Mouse (Mus musculus) neural tube, embryonic 11.5 days (tissue): ENCODE data around the gene Man2a2. TPM values are rescaled to one million over a fixed set of nuclear protein-coding genes. Genes with fewer than 3 reads are reported as not detected.
A peak's percentile ranks its signal among the peaks of the same experiment; 100 is the strongest.

Source experiments
- ATAC-seq: fragments of 200-750 bp; cut with Nextera tagmentation; 2 replicates; pipeline ENCODE4 v1.8.0; 2017; ENCODE audit warnings: moderate number of reproducible peaks, mild to moderate bottlenecking, moderate TSS enrichment, moderate library complexity; ENCODE audit not compliant: insufficient read depth, low FRiP score, low TSS enrichment
- DNase-seq: peaks from one replicate; pipeline ENCODE4 v3.0.0-alpha.2; 2015; ENCODE audit warnings: low spot score
- H3K27ac ChIP-seq: fragments of 300-500 bp; sonication (generic); 2 replicates; pipeline ENCODE4 v1.5.1; 2014; ENCODE audit warnings: low read depth, mild to moderate bottlenecking, low read length
- H3K27me3 ChIP-seq: fragments of 300-500 bp; sonication (generic); 2 replicates; pipeline ENCODE4 v1.6.1; 2014; ENCODE audit warnings: mild to moderate bottlenecking, low read length, mixed read lengths; ENCODE audit not compliant: control insufficient read depth, insufficient read depth
- H3K36me3 ChIP-seq: fragments of 300-500 bp; sonication (generic); 2 replicates; pipeline ENCODE4 v1.6.1; 2014; ENCODE audit warnings: mild to moderate bottlenecking, low read length, moderate library complexity, mixed read lengths; ENCODE audit not compliant: control insufficient read depth, insufficient read depth
- H3K4me1 ChIP-seq: fragments of 300-500 bp; sonication (generic); 2 replicates; pipeline ENCODE4 v1.6.1; 2014; ENCODE audit warnings: low read length, mixed read lengths; ENCODE audit not compliant: control insufficient read depth, insufficient read depth
- H3K4me2 ChIP-seq: fragments of 300-500 bp; sonication (generic); 2 replicates; pipeline ENCODE4 v1.6.1; 2014; ENCODE audit warnings: low read depth, mild to moderate bottlenecking, moderate library complexity
- H3K4me3 ChIP-seq: fragments of 300-500 bp; sonication (generic); 2 replicates; pipeline ENCODE4 v1.5.1; 2014; ENCODE audit warnings: low read depth, low read length
- H3K9ac ChIP-seq: fragments of 300-500 bp; sonication (generic); 2 replicates; pipeline ENCODE4 v1.6.1; 2014; ENCODE audit warnings: mild to moderate bottlenecking, low read length
- H3K9me3 ChIP-seq: fragments of 300-500 bp; sonication (generic); 2 replicates; pipeline ENCODE4 v1.6.1; 2016; ENCODE audit warnings: low read length; ENCODE audit not compliant: control insufficient read depth
- WGBS: fragments of 180-500 bp; shearing (Covaris S2); extraction: QIAGEN DNeasy Blood & Tissue Kit; methylation state at CpG from one replicate; pipeline ENCODE4 v1.1.7; 2014; 5-methylcytosine and 5-hydroxymethylcytosine counted together
- polyA plus RNA-seq: library from polyadenylated mRNA; unstranded; fragments of >200 nt; fragmentation: Nextera tagmentation; extraction: Ambion mirVana; gene quantifications from 2 replicates; pipeline ENCODE4 v1.2.1, GENCODE M21; 2014

The Man2a2 gene
- polyA plus RNA-seq, 1 experiment from 2014 or later: 9.7 TPM

DNA sequence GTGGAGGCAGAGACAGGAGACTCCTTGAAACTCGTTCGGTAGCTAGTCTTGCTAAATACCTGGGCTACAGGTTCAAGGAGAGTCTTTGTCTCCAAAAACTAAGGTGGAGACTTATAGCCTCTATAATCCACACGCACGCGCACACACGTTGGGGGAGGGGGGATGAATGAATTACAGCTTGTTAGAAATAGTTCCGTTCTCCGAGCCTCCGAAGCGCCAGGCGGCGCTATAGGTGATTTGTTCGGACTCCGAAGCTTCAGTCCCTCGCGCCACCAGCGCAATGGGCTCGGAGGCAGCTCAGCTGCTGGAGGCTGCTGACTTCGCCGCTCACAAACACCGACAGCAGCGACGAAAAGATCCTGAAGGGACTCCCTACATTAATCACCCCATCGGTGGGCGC lies 28.3 kb downstream of the Man2a2 start, which contains the start of gene Hddc3:
TSS of gene Hddc3 (plus strand) at position 247 of the 400 bp plus-strand sequence.
- Histone ChIP-seq H3K27ac (peak within 1 kb of the TSS; percentile 68; the same call in 1 of the 2 replicates), H3K4me2 (peak within 1 kb of the TSS; percentile 76), H3K27me3 (no peaks in the 10 kb centered on the region), H3K36me3 (no peaks in the 10 kb centered on the region), H3K9me3 (no peaks in the 10 kb centered on the region), H3K4me3 (peak within 1 kb of the TSS; percentile 47), H3K9ac (peak within 1 kb of the TSS; percentile 77), H3K4me1 (peaks cover 15% of the 10 kb centered on the region)
- DNase-seq (peak; percentile 95), ATAC-seq (peak; percentile 39; the same call in 1 of the 2 replicates)
- 1% methylated on average over 25 of the region's 25 CpGs for WGBS

DNA sequence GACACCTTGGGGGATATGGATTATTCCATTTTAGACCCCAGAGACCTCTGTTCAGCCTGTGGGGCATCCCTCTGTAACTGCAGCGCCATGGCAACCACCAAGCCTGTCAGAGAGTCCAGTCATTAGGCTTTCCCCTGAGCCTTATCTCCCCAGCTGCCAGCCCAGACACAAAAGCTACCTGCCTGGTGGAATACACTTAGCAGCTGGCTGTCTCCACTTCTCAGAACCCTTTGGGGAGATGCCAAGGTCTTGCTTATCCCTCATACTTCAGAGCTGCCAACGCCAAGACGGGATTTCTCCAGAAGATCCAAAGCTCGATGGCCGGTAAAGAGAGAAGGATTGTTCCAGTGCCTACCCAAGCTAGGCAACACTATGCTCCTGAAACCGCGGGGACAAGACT lies 29.4 kb downstream of the Man2a2 start:
- ATAC-seq (no peak), DNase-seq (no peak)
- Histone ChIP-seq H3K4me2 (no peak overlapping the region), H3K36me3 (peaks cover 3% of the 10 kb centered on the region), H3K4me1 (peaks cover 15% of the 10 kb centered on the region), H3K9me3 (no peaks in the 10 kb centered on the region), H3K27ac (no peak overlapping the region), H3K9ac (no peak overlapping the region), H3K4me3 (no peak overlapping the region), H3K27me3 (no peaks in the 10 kb centered on the region)
- WGBS: 75% methylated on average over 7 of the region's 7 CpGs

DNA sequence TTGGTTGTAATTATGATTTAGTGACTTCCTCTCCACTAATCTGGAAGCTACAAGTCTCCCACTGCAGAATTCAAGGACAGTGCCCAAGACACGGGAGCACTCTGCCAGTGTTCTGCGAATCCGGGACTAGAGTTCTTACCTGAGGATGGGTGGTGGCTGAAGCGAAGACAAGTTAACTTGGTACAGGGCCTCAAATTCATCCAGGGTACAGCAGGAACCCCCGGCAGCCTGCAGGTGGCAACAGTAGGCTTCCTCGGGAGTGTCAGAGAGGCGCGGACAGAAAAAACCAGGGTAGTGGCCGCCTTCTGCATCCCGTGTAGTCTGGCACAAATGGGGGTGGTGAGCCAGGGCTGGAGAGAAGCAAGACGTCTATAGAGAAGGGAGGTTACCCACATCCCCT lies 30.4 kb downstream of the Man2a2 start, which contains the start of gene Unc45a:
TSS of gene Unc45a (minus strand) at position 213 of the 400 bp plus-strand sequence.
- Histone ChIP-seq H3K36me3 (peaks cover 12% of the 10 kb centered on the region), H3K4me1 (peaks cover 15% of the 10 kb centered on the region), H3K27ac (peak within 1 kb of the TSS; percentile 82), H3K4me2 (peak within 1 kb of the TSS; percentile 87), H3K9me3 (no peaks in the 10 kb centered on the region), H3K27me3 (no peaks in the 10 kb centered on the region), H3K9ac (peak within 1 kb of the TSS; percentile 72), H3K4me3 (peak within 1 kb of the TSS; percentile 59)
- WGBS: 4% methylated on average over 11 of the region's 11 CpGs
- DNase-seq (peak; percentile 78), ATAC-seq (peak; percentile 48; the same call in 1 of the 2 replicates)

DNA sequence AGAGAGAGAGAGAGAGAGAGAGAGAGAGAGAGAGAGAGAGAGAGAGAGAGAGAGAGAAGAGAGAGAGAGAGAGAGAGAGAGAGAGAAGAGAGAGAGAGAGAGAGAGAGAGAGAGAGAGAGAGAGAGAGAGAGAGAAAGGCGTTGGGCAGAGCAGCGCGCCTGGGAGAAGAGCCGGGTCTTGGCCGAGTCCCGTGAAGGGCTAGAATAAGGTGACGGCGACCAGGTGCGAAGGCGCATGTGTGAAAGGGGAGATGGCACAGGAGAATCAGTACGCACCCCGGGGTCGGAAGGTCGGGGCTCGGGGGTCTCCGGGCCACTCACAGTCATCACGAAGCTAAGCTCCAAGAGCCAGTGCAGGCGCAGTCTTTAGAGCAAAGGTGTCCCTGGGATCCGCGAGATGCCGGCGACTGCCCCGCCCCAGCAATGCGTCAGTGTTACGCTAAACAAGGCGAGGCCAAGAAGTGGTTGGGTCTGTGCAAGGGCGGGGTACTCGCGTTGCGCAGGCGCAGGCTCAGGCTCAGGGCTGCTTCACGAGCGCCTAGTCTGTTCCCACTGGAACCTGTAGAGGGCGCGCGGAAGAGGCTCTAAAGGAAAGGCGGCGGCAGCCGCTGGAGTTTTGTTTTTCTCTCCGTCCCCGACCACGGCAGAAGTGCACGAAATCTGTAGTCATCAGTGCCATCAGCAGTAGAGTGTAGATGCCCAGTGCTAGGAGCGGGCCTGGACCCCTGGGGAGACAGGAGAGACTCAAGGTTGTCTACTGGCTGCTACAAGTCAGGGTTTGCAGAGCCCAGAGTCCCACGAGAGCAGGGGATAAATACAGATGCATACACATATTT lies 31.2 kb downstream of the Man2a2 start:
- Histone ChIP-seq H3K27me3 (no peaks in the 10 kb centered on the region), H3K9me3 (no peaks in the 10 kb centered on the region), H3K4me3 (peak overlapping the region; percentile 59), H3K9ac (peak overlapping the region; percentile 72), H3K4me2 (peak overlapping the region; percentile 87), H3K36me3 (peaks cover 14% of the 10 kb centered on the region), H3K4me1 (peaks cover 15% of the 10 kb centered on the region), H3K27ac (peak overlapping the region; percentile 82)
- peak; percentile 96 for DNase-seq
- ATAC-seq: peak; percentile 91
- under 1% methylated on average over 45 of the region's 45 CpGs for WGBS

DNA sequence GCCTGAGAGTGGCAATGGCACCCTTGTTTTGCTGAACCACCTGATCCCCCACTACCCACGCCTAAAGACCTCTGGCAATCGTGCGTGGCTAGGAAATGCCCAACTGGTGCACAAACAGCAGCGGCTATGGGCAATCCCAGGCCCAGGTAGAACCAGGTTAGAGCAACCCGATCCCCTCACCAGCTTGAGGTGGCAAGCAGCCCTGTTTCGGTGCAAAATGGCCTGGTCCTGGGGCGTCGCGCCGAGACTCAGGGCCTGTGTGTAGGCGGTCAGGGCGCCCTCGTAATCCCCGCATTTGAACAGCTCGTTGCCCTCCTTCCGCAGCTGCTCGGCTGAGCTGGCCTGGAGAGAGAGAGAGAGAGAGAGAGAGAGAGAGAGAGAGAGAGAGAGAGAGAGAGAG lies 31.8 kb downstream of the Man2a2 start:
- H3K36me3 ChIP-seq: peaks cover 19% of the 10 kb centered on the region
- peaks cover 15% of the 10 kb centered on the region for H3K4me1 ChIP-seq
- no peaks in the 10 kb centered on the region for H3K9me3 ChIP-seq
- DNase-seq: peak; percentile 30
- peak overlapping the region; percentile 87 for H3K4me2 ChIP-seq
- no peaks in the 10 kb centered on the region for H3K27me3 ChIP-seq
- ATAC-seq: no peak
- peak overlapping the region; percentile 59 for H3K4me3 ChIP-seq
- H3K9ac ChIP-seq: peak overlapping the region; percentile 69
- 10% methylated on average over 15 of the region's 17 CpGs for WGBS
- peak overlapping the region; percentile 34; the same call in 1 of the 2 replicates for H3K27ac ChIP-seq

DNA sequence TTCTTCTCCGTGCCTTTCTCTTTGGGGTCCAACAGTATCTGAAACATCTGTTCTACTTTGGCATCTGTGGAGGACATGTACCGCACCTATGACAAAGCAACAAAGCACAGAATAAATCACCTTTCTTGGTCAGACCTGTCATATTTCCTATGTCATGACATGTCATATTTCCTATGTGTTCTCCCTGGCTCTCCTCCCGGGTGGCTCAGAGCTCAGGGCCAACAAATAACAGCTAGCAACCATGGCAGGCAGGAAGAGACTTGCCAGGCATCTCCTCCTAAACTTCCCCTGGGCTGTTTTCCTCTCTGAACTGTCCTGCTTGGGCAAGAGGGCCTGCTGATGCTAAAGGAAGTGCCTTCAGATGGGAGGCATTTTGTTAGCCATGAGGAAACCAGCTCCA lies 34.2 kb downstream of the Man2a2 start:
- Histone ChIP-seq H3K36me3 (peaks cover 35% of the 10 kb centered on the region), H3K9me3 (no peaks in the 10 kb centered on the region), H3K4me2 (no peak overlapping the region), H3K27ac (no peak overlapping the region), H3K4me1 (peaks cover 8% of the 10 kb centered on the region), H3K27me3 (no peaks in the 10 kb centered on the region), H3K9ac (no peak overlapping the region), H3K4me3 (no peak overlapping the region)
- 93% methylated on average over 3 of the region's 3 CpGs for WGBS
- DNase-seq (no peak), ATAC-seq (no peak)

DNA sequence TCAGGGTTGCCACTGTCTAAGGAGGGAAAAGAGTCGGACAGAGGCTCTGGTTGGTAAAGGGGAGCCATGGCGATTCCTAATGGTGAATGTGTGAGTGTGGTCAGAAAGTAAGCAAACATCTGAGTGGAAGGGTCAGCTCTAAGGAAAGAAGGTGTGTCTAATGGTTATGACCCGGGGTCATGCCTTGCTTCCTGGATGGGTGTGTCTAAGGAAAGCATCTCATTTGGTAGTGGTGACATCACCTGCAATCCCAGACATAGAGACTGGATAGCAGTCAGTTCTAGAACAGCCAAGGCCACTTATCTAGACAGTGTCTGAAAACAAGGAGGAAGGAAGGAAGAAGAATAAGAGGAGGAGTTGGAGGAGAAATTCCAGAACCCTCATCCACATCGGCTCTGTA lies 36.3 kb downstream of the Man2a2 start:
- no peak for ATAC-seq
- Histone ChIP-seq H3K4me3 (no peak overlapping the region), H3K36me3 (peaks cover 41% of the 10 kb centered on the region), H3K27me3 (no peaks in the 10 kb centered on the region), H3K9ac (no peak overlapping the region), H3K9me3 (no peaks in the 10 kb centered on the region), H3K27ac (no peak overlapping the region), H3K4me1 (peaks cover 6% of the 10 kb centered on the region), H3K4me2 (no peak overlapping the region)
- 90% methylated on average over 4 of the region's 4 CpGs for WGBS
- DNase-seq: no peak

DNA sequence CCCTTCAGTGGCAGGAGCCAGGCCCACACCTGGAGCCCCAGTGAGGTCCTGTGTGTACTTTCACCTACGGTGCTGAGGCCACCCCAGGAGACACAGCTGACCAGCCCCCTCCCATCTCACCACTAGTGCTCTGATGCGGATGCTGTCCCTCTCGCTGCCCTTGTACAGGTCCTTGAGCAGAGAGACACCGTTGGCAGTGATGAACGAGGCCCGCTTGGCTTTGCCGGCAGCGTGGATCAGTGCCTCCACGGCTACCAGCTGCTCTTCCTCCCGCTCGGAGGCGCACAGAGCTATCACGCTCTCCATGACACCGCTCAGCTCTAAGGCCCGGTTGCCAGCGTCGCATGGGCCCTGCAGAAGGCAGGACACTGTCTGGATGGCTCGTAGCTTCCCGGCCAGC lies 39.7 kb downstream of the Man2a2 start:
- H3K36me3 ChIP-seq: peaks cover 51% of the 10 kb centered on the region
- 95% methylated on average over 19 of the region's 19 CpGs for WGBS

DNA sequence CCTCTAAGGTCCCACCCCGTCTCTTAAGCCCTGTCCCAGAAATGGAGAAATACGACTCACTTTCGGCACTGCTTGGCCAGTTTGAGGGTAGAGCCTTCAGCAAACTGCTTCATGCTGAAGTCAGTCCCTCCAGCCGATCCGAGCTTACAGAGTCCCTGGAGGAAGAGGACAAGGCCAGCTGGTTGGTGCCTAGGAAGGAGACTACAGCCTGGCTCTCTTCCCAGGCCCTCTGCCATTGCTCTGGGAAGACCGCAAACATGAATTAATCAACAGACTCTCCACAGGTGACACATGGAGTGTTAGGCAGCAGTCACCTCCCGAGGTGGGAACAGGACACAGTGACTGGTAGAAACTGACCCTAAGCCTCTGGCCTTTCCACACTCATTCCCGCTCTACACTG lies 40.9 kb downstream of the Man2a2 start:
- WGBS: 93% methylated on average over 8 of the region's 8 CpGs
- Histone ChIP-seq H3K27me3 (no peaks in the 10 kb centered on the region), H3K4me2 (no peak overlapping the region), H3K36me3 (peaks cover 49% of the 10 kb centered on the region), H3K9me3 (no peaks in the 10 kb centered on the region), H3K9ac (no peak overlapping the region), H3K4me3 (no peak overlapping the region), H3K27ac (no peak overlapping the region), H3K4me1 (no peaks in the 10 kb centered on the region)
- no peak for DNase-seq
- ATAC-seq: no peak

More for the DNA sequence above, 39.7 kb downstream of the Man2a2 start:
- no peaks in the 10 kb centered on the region for H3K9me3 ChIP-seq
- no peak for ATAC-seq
- H3K27me3 ChIP-seq: no peaks in the 10 kb centered on the region
- no peak overlapping the region for H3K4me2 ChIP-seq
- no peak overlapping the region for H3K4me3 ChIP-seq
- DNase-seq: no peak
- H3K4me1 ChIP-seq: no peaks in the 10 kb centered on the region
- no peak overlapping the region for H3K9ac ChIP-seq
- H3K27ac ChIP-seq: no peak overlapping the region
